Mouse (Mus musculus) Muller cell, postnatal 12 days (primary cell): Measurements from ENCODE around the gene Cpne2.
A peak's percentile ranks its signal among the peaks of the same experiment; 100 is the strongest.

Experiments
- DNase-seq: peaks from one replicate; pipeline ENCODE4 v3.0.0-alpha.2; 2015; ENCODE audit errors: inconsistent ontology term

The Cpne2 gene

GRCm38 (mm10) chr8:94581820-94582483, 49.2 kb downstream of the Cpne2 start:
- peak; percentile 73 for DNase-seq

DNA sequence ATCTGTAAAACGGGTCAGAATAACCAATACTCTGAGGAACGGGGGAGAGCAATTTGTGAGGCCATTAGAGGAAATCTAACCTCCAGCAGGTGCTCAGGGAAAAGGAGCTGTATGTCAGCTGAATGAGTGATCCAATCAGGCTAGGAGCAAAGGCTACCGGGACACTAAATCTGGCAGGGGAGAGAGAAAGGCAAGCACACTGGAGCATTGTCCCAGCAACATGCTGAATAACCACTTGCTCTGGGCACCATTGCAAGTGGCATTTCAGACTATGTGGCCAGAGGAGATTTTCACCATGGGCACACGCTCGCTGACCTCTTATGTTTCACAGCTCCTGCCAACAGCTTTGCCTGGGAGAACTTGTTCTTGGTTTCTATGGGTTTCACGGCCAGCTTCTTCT, 49.8 kb downstream of the Cpne2 start:
- DNase-seq, result peak; percentile 55

DNA sequence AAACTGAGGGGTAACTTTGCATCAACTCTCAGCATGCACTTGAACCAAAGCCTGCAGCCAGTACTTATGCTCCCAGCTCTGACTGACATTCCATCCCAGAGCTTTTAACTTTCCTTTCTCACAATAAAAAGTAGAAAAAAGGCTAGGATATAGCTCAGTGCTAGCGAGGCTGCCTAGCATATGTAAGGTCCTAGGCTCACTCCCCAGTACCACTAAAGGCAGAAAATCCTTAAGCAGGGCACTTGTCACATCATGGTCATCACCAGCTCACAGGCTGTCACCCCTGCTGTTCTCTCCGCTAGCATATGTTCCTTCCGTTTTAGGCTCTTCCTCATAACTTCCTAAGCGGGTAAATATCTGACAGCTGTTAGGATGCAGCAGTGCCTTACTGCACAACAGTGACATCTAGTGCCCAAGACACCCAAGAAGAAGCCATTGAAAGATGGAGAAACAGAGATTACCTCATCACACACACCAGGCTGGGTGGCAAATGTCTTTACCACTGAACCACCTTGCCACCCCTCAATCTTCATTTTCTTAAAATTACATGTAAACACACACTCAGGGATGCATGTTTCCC, 51.5 kb downstream of the Cpne2 start:
- DNase-seq, result peak; percentile 49

DNA sequence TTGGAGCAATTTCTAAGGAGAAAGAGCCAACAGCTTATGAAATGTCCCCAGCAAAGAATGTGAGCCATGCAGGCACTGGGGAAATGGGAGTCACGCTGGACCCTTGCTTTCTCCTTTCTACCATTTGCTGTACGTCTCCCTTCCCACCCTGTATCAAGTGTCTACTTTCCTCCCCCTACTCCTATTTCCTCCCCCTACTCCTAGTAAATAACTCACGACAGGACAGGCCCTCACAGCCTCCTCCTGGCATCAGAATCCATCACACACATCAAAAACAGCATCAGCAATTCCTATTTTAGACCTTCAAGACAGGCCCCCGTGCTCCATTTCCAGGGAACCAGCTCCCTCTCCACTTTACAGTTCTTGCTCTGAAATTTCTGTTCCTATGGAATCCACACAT, 58.9 kb downstream of the Cpne2 start:
- DNase-seq, result no peak

DNA sequence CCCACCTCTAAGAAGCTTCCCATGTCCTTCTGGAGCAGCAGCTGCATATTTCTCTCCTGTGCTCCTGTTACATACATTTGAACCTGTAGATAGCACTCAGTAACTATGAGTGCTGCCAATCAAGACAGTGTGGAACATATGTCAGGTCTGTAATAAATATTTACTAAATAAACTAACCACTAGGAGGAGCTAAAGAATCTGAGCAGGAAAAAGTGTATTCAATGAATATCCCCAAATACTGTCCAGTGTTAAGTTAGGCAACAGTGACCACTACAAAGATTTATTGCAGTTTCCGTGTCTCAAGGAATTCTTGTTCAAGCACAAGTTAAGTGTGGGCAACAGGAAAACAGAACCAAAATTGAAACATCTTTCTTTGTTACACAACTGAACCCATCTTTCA, 61.4 kb downstream of the Cpne2 start:
- no peak for DNase-seq

GRCm38 (mm10) chr8:94600478-94600877, 67.7 kb downstream of the Cpne2 start:
- DNase-seq, result no peak

DNA sequence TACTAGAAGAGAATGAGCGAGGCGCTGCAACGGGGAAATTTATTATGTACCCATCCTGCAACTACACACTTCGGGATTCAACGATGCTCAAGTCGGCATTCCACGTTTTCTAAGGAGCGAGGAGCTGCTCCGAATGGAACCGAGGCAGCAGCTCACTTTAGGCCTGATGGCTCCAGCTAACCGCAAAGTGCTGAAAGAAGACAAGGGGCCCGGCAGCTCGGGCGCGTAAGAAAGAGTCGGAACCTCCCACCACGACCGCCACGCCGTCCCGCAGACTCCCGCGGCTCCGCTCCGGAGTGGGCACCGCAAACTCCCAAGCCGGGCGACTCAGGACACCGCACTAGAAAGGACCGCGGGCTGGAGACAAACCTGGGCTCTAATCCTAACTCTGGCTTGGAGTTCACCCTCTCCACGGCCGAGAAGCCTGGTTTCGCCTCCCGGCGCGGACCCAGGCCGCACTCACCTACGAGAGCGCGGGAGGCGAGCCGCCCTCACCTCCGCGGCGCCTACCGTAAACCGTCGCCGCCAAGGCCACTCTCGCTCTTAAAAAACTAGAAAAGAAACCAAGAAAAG, 68.3 kb downstream of the Cpne2 start:
- no peak for DNase-seq

DNA sequence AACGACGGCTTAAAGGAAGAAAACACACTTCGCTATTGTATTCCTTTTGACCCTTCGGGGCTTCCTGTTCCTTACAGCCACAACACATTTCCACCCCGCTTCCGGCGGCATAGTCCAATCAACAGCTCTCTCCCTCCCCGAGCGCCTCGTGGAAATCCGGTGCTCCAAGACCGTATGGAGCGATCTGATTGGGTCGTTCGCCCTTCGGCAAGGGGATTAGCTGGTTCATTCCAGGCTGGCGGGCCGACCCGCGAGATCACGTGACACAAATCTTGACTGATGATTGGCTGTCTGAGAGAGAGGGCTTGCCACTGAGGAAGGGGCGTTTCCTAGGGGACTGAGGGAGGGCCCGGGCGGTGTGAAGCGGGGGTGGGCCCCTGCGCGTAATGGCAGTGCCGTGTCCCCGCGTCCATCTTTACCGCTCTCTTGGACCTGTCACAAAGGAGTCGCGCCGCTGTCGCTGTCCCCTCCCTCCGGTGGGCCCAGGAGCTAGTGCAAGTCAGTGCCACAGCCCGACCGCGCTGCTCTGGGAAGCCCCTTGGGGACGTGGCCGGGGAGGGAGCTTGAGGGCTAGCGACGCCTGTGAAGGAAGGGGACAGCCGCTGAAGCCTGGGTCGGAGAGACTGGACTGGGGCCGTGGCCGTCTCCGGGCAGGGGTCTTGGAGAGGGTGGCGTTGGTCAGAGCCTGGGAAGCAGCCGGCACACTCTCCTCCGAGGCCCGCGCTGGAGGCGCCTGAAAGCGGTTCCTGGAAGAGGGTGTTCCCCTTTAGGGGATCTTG, 69.0 kb downstream of the Cpne2 start, which contains the start of the genes Rspry1 and Fam192a:
Gene Rspry1, plus strand, starts transcription at position 331 of the 779 bp plus-strand sequence.
Gene Fam192a, minus strand, starts transcription at position 391 of the 779 bp plus-strand sequence.
- DNase-seq, result peak; percentile 100

GRCm38 (mm10) chr8:94602471-94603131, 69.8 kb downstream of the Cpne2 start:
- peak; percentile 38 for DNase-seq

- no peak for DNase-seq
Measured at GRCm38 (mm10) chr8:94604030-94604429, 71.2 kb downstream of the Cpne2 start.

GRCm38 (mm10) chr8:94607064-94607463, 74.3 kb downstream of the Cpne2 start:
- no peak for DNase-seq
